Mouse (Mus musculus) frontal cortex, postnatal 25 days (tissue): ENCODE measurements at regions not wholly inside any gene's neighbourhood (a gene's known extent, or its start where the extent isn't known, plus 50 kb on each side); places are given as distances from the start of the nearest gene placed in this dataset.
"Not testable (repeated sequence)": the region's sequence is repeated elsewhere in the genome, so short reads cannot be mapped to it uniquely, and the experiment has no call there.

Experiments used
- DNase-seq, 2 experiments: peaks; one replicate each; pipeline ENCODE4 v3.0.0; 2022; ENCODE audit warnings: low spot score in 2 of 2

GRCm38 (mm10) chr3:22411976-22412660 lies 335.7 kb downstream of the Tbl1xr1 start:
- not testable (repeated sequence) for DNase-seq

GRCm38 (mm10) chr3:22438027-22438780 lies 361.8 kb downstream of the Tbl1xr1 start:
- DNase-seq, result no peak

- peak in 1 of 2 experiments; percentile 6 for DNase-seq
Observed at GRCm38 (mm10) chr3:22470542-22470941, 394.1 kb downstream of the Tbl1xr1 start.

GRCm38 (mm10) chr3:22492530-22492929 lies 416.1 kb downstream of the Tbl1xr1 start:
- DNase-seq, result no peak
